Mouse (Mus musculus) liver, postnatal 0 days (tissue): ENCODE measurements around the gene Kdelr1. TPM values are rescaled to one million over a fixed set of nuclear protein-coding genes. Genes with fewer than 3 reads are reported as not detected.
A peak's percentile ranks its signal among the peaks of the same experiment; 100 is the strongest.

Source experiments
- ATAC-seq: fragments of 200-750 bp; cut with Nextera tagmentation; 2 replicates; pipeline ENCODE4 v1.8.0; 2017; ENCODE audit warnings: mild to moderate bottlenecking, moderate library complexity
- DNase-seq: peaks from one replicate; pipeline ENCODE4 v3.0.0-alpha.2; 2016
- H3K27ac ChIP-seq: fragments of 300-500 bp; sonication (generic); 2 replicates; pipeline ENCODE4 v1.5.1; 2014; ENCODE audit warnings: antibody characterized with exemption, moderate library complexity, mild to moderate bottlenecking, low read depth
- H3K27me3 ChIP-seq: fragments of 300-500 bp; sonication (generic); 2 replicates; pipeline ENCODE4 v1.6.1; 2014; ENCODE audit warnings: low read length, control low read depth, mixed read lengths; ENCODE audit not compliant: insufficient read depth
- H3K36me3 ChIP-seq: fragments of 300-500 bp; sonication (generic); replicated peaks from 2 replicates; pipeline ENCODE4 v1.6.1; 2014; ENCODE audit warnings: mild to moderate bottlenecking, control low read depth, low read length, moderate library complexity, mixed read lengths; ENCODE audit not compliant: insufficient read depth
- H3K4me1 ChIP-seq: fragments of 300-500 bp; sonication (generic); 2 replicates; pipeline ENCODE4 v1.6.1; 2014; ENCODE audit warnings: antibody characterized with exemption, mild to moderate bottlenecking, control low read depth; ENCODE audit not compliant: insufficient read depth
- H3K4me2 ChIP-seq: fragments of 300-500 bp; sonication (generic); 2 replicates; pipeline ENCODE4 v1.6.1; 2014; ENCODE audit warnings: low read depth, mild to moderate bottlenecking, low read length, moderate library complexity, mixed read lengths
- H3K4me3 ChIP-seq: fragments of 300-500 bp; sonication (generic); 2 replicates; pipeline ENCODE4 v1.5.1; 2014; ENCODE audit warnings: low read depth, low read length
- H3K9ac ChIP-seq: fragments of 300-500 bp; sonication (generic); replicated peaks from 2 replicates; pipeline ENCODE4 v1.6.1; 2014; ENCODE audit warnings: mild to moderate bottlenecking, moderate library complexity
- H3K9me3 ChIP-seq: fragments of 300-500 bp; sonication (generic); 2 replicates; pipeline ENCODE4 v1.6.1; 2016; ENCODE audit warnings: mild to moderate bottlenecking, control low read depth, low read length, mixed read lengths
- CTCF ChIP-seq: sonication (generic); IDR thresholded peaks from 2 replicates; pipeline ENCODE4 v1.5.1; 2016; ENCODE audit warnings: antibody characterized with exemption, low read depth
- EP300 ChIP-seq: IDR thresholded peaks from 2 replicates; pipeline ENCODE4 v1.6.1; 2016; ENCODE audit warnings: antibody characterized with exemption, low read depth, mild to moderate bottlenecking
- WGBS: fragments of 180-500 bp; shearing (Covaris S2); extraction: QIAGEN DNeasy Blood & Tissue Kit; methylation state at CpG from one replicate; pipeline ENCODE4 v1.1.7; 2014; ENCODE audit not compliant: insufficient replicate concordance; 5-methylcytosine and 5-hydroxymethylcytosine counted together
- polyA plus RNA-seq: library from polyadenylated mRNA; unstranded; fragments of >200 nt; fragmentation: Nextera tagmentation; extraction: Ambion mirVana; gene quantifications from 2 replicates; pipeline ENCODE4 v1.2.1, GENCODE M21; 2015

Gene Kdelr1
- polyA plus RNA-seq, 1 experiment from 2014 or later, result 33.9 TPM

- Histone ChIP-seq H3K27me3 (no peaks in the 10 kb centered on the region), H3K4me2 (peak overlapping the region; percentile 86), H3K4me1 (peaks cover 42% of the 10 kb centered on the region), H3K36me3 (peaks cover 6% of the 10 kb centered on the region), H3K27ac (peak overlapping the region; percentile 88), H3K9ac (peak overlapping the region; percentile 61), H3K9me3 (0 out of 2 replicates have a peak, but pooled peaks cover 2% of the 10 kb centered on the region), H3K4me3 (peak overlapping the region; percentile 41)
- TF ChIP-seq CTCF (no peak), EP300 (peak; percentile 60; the same call in 1 of the 2 replicates)
- WGBS, result 1% methylated on average over 37 of the region's 37 CpGs
- peak; percentile 95 for DNase-seq
- peak; percentile 86 for ATAC-seq
Measured at GRCm38 (mm10) chr7:45922928-45923761, 50.6 kb downstream of the Kdelr1 start.

GRCm38 (mm10) chr7:45923762-45924428 is 51.3 kb downstream of the Kdelr1 start, which contains the start of gene Ccdc114:
Gene Ccdc114, plus strand, starts transcription at chr7:45924072.
- Histone ChIP-seq H3K4me2 (peak within 1 kb of the TSS; percentile 86), H3K9ac (peak within 1 kb of the TSS; percentile 61), H3K9me3 (0 out of 2 replicates have a peak, but pooled peaks cover 2% of the 10 kb centered on the region), H3K36me3 (peaks cover 4% of the 10 kb centered on the region), H3K4me3 (peak within 1 kb of the TSS; percentile 41), H3K27ac (peak within 1 kb of the TSS; percentile 87), H3K27me3 (no peaks in the 10 kb centered on the region), H3K4me1 (peaks cover 42% of the 10 kb centered on the region)
- peak; percentile 69 for ATAC-seq
- 4% methylated on average over 24 of the region's 24 CpGs for WGBS
- DNase-seq, result peak; percentile 73
- TF ChIP-seq EP300, result no peak
- TF ChIP-seq CTCF, result no peak

GRCm38 (mm10) chr7:45924429-45924816 is 51.9 kb downstream of the Kdelr1 start:
- Histone ChIP-seq H3K4me1 (peaks cover 38% of the 10 kb centered on the region), H3K9ac (peak overlapping the region; percentile 59)
- WGBS, result 6% methylated on average over 14 of the region's 14 CpGs

GRCm38 (mm10) chr7:45928626-45929295 is 56.2 kb downstream of the Kdelr1 start:
- Histone ChIP-seq H3K36me3 (no peaks in the 10 kb centered on the region), H3K27me3 (no peaks in the 10 kb centered on the region), H3K4me2 (no peak overlapping the region), H3K9me3 (peaks cover 5% of the 10 kb centered on the region; the same call in 1 of the 2 replicates), H3K4me3 (no peak overlapping the region), H3K9ac (no peak overlapping the region), H3K4me1 (peaks cover 4% of the 10 kb centered on the region), H3K27ac (no peak overlapping the region)
- no peak for DNase-seq
- 59% methylated on average over 18 of the region's 23 CpGs for WGBS
- ATAC-seq, result no peak
- TF ChIP-seq CTCF (no peak), EP300 (no peak)

More at GRCm38 (mm10) chr7:45924429-45924816, 51.9 kb downstream of the Kdelr1 start:
- TF ChIP-seq CTCF (peak; percentile 61), EP300 (no peak)
- peak overlapping the region; percentile 86 for H3K4me2 ChIP-seq
- no peaks in the 10 kb centered on the region for H3K27me3 ChIP-seq
- H3K4me3 ChIP-seq, result peak overlapping the region; percentile 41
- H3K27ac ChIP-seq, result peak overlapping the region; percentile 87
- H3K9me3 ChIP-seq, result 0 out of 2 replicates have a peak, but pooled peaks cover 2% of the 10 kb centered on the region
- DNase-seq, result peak; percentile 56
- no peak for ATAC-seq
- H3K36me3 ChIP-seq, result no peaks in the 10 kb centered on the region

GRCm38 (mm10) chr7:45929688-45930087 is 57.1 kb downstream of the Kdelr1 start:
- WGBS, result 100% methylated on average over 1 of the region's 1 CpGs
- TF ChIP-seq EP300, result no peak
- TF ChIP-seq CTCF, result peak; percentile 41
- no peak overlapping the region for H3K27ac ChIP-seq
- ATAC-seq (no peak), DNase-seq (no peak)
- H3K4me1 ChIP-seq, result no peaks in the 10 kb centered on the region
- no peak overlapping the region for H3K4me3 ChIP-seq
- H3K4me2 ChIP-seq, result no peak overlapping the region
- no peak overlapping the region for H3K9ac ChIP-seq
- peaks cover 5% of the 10 kb centered on the region; the same call in 1 of the 2 replicates for H3K9me3 ChIP-seq
- no peaks in the 10 kb centered on the region for H3K36me3 ChIP-seq
- no peaks in the 10 kb centered on the region for H3K27me3 ChIP-seq

Other genes starting within 250 kb of the Kdelr1 start
- 3.4 and 3.6 TPM in 2 replicates for gene Rasip1, start 245.3 kb upstream of the Kdelr1 start, polyA plus RNA-seq
- gene Mamstr, start 232.8 kb upstream of the Kdelr1 start, polyA plus RNA-seq, result 0.31 and 0.54 TPM in 2 replicates
- gene Fut2, start 206.4 kb upstream of the Kdelr1 start, polyA plus RNA-seq, result not detected in 2 replicates
- gene Ntn5, start 188.8 kb upstream of the Kdelr1 start, polyA plus RNA-seq, result 0.07 TPM in 1 of 2 replicates, not detected in the other
- gene Sec1, start 178.4 kb upstream of the Kdelr1 start, polyA plus RNA-seq, result 0.04 TPM in 1 of 2 replicates, not detected in the other
- gene Car11, start 172.9 kb upstream of the Kdelr1 start, polyA plus RNA-seq, result 0.14 and 0.15 TPM in 2 replicates
- 3.6 and 5.2 TPM in 2 replicates for gene Dbp, start 167.7 kb upstream of the Kdelr1 start, polyA plus RNA-seq
- 494 and 510 TPM in 2 replicates for gene Rpl18, start 157.3 kb upstream of the Kdelr1 start, polyA plus RNA-seq
- gene Sphk2, start 154.8 kb upstream of the Kdelr1 start, polyA plus RNA-seq, result 15.5 and 17.3 TPM in 2 replicates
- gene Fam83e, start 151.6 kb upstream of the Kdelr1 start, polyA plus RNA-seq, result 0.13 TPM in 1 of 2 replicates, not detected in the other
- not detected in 2 replicates for gene Spaca4, start 147.0 kb upstream of the Kdelr1 start, polyA plus RNA-seq
- not detected in 2 replicates for gene Lmtk3, start 89.0 kb upstream of the Kdelr1 start, polyA plus RNA-seq
- gene Sult2b1, start 88.1 kb upstream of the Kdelr1 start, polyA plus RNA-seq, result 0.26 and 0.38 TPM in 2 replicates
- 21.4 and 24.2 TPM in 2 replicates for gene Cyth2, start 58.2 kb upstream of the Kdelr1 start, polyA plus RNA-seq
- gene Kcnj14, start 48.0 kb upstream of the Kdelr1 start, polyA plus RNA-seq, result 0.11 and 0.32 TPM in 2 replicates
- 18.3 and 19.3 TPM in 2 replicates for gene Grwd1, start 41.8 kb upstream of the Kdelr1 start, polyA plus RNA-seq
- 0.02 and 0.05 TPM in 2 replicates for gene Grin2d, start 5.6 kb downstream of the Kdelr1 start, polyA plus RNA-seq
- 0.70 and 0.71 TPM in 2 replicates for gene Syngr4, start 23.9 kb downstream of the Kdelr1 start, polyA plus RNA-seq
- 3.5 and 4.3 TPM in 2 replicates for gene Tmem143, start 24.2 kb downstream of the Kdelr1 start, polyA plus RNA-seq
- 56.0 and 57.7 TPM in 2 replicates for gene Emp3, start 48.6 kb downstream of the Kdelr1 start, polyA plus RNA-seq
- gene Ccdc114, start 51.3 kb downstream of the Kdelr1 start, polyA plus RNA-seq, result 0.64 and 1.2 TPM in 2 replicates
- 9.9 and 10.8 TPM in 2 replicates for gene Abcc6, start 157.5 kb downstream of the Kdelr1 start, polyA plus RNA-seq
- 18.4 and 19.9 TPM in 2 replicates for gene Nomo1, start 160.9 kb downstream of the Kdelr1 start, polyA plus RNA-seq
- not detected in 2 replicates for gene Kcnj11, start 228.0 kb downstream of the Kdelr1 start, polyA plus RNA-seq